Mouse (Mus musculus) spleen, postnatal 14 days (tissue): ENCODE results near the gene Chchd3.

ENCODE experiments used
- DNase-seq, 2 experiments: peaks; one replicate each; pipeline ENCODE4 v3.0.0; 2021 to 2022; ENCODE audit warnings: low spot score in 2 of 2

Gene Chchd3

DNA sequence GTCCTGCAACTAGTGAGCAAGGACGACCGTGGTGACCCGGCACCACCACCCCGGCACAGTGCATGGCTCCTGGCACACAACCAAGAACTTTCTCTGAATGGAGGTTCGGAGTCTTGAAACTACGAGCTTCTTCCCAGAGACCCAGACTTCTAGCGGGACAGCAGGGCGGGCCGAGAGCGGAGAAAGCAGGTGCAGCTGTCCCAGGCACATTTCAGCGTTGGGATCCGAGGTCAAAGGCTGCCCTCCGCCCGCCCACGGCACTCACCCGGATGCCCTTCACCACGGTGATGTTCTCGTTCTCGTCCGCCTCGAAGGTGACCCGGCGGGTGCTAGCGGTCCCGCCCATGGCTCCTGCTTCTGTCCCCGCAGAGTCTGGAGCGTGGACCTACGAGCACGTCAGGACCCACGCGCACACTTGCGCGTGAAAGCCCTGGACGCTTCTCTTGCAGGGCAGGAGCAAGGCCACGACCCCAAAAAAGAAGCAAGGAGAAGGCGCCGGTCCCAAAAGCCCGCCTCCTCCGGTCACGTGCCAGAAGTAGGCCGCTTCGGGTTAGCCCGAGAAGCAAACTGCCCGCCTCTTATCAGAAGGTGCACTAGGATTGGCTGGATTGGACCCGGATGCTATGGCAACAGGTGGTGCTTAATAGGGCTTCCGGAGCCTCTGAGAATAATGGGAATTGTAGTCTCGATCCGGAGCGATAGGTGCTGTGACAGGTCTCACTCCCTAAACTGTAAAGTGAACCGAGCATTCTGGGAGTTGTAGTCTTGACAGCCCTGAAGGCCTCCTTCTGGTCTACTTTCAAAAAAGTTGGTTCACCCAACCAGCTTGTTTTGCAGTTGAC lies at the start of gene Chchd3:
Gene Chchd3 (minus strand): TSS at position 526 of the 842 bp plus-strand sequence.
- peak; percentile 81 to 92 for DNase-seq

DNA sequence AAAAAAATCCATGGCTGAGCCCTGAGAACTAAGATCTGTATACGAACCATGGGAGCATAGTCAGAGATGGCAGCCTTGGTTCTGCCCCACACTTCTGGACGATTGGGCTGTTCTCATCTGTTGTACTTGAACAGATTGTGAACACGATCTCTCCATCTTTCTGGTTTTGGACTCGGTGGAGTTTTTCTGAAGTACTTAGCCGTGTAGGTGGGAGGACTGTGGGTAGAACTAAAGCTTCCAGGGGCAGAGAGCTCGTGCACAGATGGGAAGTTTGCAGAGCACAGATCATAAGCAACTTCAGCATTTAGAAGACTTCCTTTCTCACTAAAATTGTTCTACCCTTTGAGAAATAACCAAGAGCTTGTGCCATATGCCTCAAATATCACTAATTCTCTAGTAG lies 44.6 kb upstream of the Chchd3 start:
- DNase-seq: no peak

- no peak for DNase-seq
These were observed 38.8 kb upstream of the Chchd3 start for GRCm38 (mm10) chr6:33098903-33099302.

DNA sequence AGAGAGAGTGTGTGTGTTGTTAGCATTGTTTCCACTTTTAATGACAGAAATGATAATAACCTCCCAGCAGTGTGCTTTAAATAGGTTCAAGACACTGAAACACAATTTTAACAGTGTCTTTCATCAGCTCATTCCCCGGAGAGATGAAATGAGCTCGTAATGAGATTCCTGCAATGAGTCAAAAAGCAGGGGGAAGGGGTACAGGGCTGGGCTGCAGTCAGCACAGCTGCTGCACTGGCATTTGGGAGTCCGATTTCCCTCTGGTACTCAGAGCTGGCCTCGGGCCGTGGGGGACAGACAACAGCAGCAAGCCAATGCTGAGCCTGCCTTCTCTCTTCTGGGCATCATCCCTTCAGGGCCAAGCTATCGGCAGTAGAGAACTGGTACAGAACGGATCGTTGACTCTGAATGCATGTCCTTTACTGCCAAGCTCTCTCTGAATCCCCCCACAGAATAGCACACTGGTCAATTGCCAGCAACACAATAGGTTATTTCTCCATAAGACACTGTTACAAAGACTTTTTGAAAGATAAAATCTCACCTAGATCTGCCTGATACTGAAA lies 34.7 kb upstream of the Chchd3 start:
- no peak for DNase-seq

DNA sequence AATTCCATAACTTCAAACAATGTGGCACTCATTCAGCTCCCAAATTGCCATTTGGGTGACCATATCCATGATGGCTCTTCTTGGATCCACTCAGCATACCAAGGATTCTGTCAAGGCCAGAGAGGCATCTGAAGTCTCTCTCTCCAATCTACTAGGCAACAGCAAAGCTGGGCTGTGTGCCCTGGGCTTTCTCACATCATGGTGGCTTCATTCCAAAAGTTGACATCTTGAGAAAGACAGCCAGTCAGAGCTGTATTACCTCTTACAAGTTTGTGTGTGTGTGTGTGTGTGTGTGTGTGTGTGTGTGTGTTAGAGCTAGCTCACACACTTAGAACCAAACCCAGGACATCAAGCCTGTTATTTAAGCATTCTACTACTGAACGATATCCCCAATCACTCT lies 20.1 kb upstream of the Chchd3 start:
- no peak for DNase-seq

GRCm38 (mm10) chr6:33078260-33078936 lies 18.3 kb upstream of the Chchd3 start:
- DNase-seq: no peak

- no peak for DNase-seq
These were observed 6.4 kb upstream of the Chchd3 start for GRCm38 (mm10) chr6:33066462-33066861.

DNA sequence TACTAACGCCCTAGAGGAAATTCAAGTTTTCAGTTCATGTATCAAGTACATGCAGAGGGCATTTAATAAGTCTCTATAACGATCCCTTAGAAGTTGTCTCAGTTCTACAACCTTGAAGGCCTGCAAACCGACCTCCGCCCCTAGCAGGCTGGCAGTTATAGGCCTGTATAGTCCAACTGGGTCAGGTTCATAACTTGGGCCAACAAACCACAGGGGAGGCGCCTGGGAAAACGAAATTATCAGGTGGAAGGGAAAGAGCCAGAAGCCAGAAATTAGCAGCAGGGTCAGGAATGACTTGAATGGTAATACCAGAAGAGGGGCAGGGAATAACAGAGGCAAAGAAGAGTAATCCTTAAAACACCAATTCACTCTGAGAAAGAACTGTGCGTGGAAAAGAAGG lies 784 bp downstream of the Chchd3 start:
- DNase-seq: no peak

DNA sequence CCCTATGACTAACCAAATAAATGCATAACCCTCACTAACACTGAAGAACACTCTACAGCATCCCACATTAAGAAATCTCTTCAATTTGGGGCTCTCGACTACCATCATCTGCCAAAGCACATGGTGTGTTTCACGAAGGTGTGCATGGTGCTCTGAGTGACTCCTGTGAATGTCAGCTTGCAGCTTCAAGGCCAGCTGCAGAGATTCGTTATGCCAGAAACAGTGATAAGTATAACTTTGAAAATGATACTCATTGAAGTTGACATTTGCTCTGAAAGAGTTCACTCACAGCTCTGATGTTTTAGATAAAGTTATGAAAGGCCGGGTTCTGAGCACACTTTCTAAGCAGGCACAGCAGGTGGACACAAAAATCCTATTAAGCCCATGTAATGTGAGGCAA lies 3.7 kb downstream of the Chchd3 start:
- DNase-seq: no peak

- no peak for DNase-seq
These were observed 4.4 kb downstream of the Chchd3 start for GRCm38 (mm10) chr6:33055663-33056062.

- DNase-seq: no peak
These were observed 5.1 kb downstream of the Chchd3 start for GRCm38 (mm10) chr6:33054946-33055345.

- DNase-seq: no peak
These were observed 8.4 kb downstream of the Chchd3 start for GRCm38 (mm10) chr6:33051642-33052041.

GRCm38 (mm10) chr6:33049705-33050420 lies 10.2 kb downstream of the Chchd3 start:
- no peak for DNase-seq

GRCm38 (mm10) chr6:33043480-33043879 lies 16.6 kb downstream of the Chchd3 start:
- no peak for DNase-seq

DNA sequence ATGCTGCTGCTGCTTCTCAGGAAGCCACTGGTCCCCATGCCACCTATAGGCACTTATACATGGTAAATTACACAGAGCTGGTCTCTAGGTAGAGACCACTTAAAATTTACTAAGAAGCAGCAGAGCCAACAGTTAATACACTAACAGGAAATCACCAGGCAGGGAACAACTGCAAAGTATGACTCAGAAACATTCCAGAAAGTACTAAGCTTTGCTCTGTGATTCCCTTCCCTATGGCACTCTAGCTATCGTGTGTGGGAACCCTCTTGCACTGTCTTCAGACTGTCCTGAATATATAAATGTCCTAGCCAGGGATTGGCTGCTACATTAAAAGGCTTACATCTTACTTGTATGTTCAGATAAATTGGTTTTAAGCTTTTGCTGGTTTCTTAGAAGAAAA lies 17.2 kb downstream of the Chchd3 start:
- no peak for DNase-seq

- no peak for DNase-seq
These were observed 18.1 kb downstream of the Chchd3 start for GRCm38 (mm10) chr6:33041978-33042377.

GRCm38 (mm10) chr6:33040360-33041090 lies 19.5 kb downstream of the Chchd3 start:
- DNase-seq: no peak

DNA sequence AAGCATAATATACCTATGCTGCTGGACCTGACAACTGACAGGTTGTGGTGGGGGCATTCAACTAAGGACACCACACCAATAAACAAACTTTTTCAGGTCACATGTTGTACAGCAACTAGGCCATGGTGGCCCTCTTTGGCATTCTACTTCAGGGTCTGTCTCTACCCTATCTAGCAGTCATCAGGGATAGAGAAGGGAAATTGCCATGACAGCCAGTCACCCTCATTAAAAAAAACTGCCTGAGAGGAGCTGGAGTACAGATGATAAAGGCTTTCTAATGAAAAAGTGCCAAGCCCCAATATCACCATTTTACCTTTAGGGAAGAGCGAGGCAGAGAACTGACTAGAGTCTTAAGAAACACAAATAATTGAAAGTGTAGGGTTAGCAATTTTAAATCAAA lies 27.5 kb downstream of the Chchd3 start:
- no peak for DNase-seq

GRCm38 (mm10) chr6:33031631-33032030 lies 28.4 kb downstream of the Chchd3 start:
- no peak for DNase-seq

GRCm38 (mm10) chr6:33028296-33028695 lies 31.8 kb downstream of the Chchd3 start:
- no peak for DNase-seq

DNA sequence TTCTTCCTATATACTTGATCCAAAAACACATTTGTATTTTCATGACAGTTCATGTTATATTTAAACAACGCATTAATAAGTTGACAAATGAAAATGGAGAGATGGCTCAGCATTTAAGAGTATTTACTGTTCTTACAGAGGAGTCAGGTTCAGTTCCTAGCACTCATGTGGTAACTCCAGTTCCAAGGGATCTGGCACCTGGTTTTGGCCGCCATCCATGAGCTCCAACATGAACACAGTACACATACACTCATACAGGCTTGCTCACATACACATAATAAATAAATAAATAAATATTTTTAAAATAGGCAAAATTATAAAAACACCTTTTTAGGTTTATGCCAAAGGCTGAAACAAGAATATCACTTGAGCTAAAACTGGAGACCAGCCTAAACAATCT lies 35.0 kb downstream of the Chchd3 start:
- no peak for DNase-seq

DNA sequence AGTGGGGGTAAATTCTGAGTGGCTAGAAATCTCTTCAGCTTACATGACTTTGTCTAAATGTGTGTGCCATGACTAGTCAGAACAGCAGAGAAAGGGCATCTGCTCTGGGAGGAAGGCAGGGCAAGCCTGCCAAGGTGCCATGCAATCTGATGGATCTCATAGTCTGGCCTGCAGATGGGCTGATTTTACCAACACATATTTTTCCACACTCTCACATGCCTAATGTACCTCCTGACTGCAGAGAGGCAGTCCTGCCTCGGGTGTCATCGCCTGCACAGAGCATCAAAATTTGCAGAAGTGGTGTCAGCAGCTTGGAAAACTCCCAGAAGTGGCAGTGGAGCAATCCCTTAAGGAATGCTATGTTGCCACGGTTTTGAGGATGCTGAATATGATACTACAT lies 55.5 kb downstream of the Chchd3 start:
- DNase-seq: no peak
